Comparison of ENCODE assay signal across 17 mouse cellular contexts in the genomic region with DNA sequence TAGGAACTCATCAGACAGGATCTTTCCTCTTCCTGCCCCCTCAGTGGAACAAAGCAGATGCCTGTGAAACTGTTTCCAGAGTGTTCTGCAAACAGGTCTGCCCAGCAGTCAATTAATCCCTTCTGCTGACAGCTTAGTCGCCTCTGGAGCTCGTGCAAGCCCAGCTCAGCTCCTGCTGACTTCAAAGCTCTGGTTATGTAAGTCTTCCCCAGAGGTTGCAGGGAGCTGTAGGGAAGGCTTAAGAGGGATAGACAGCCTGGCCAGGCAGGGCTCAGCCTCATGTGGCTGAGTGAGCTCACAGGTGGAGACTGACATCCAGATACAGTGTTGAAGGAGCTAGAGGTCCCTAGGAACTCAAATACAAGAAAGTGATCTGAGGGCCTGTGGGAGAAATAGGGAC. TPM values are rescaled to one million over a fixed set of nuclear protein-coding genes. Genes with fewer than 3 reads are reported as not detected.
DNase-seq lines count a peak whose midpoint lies in the region; ATAC-seq lines count a peak whose summit lies in the region.
"Had no signal": no experiment of that assay in that cellular context is flagged by ENCODE, and none has a peak within 500 bp of the region (broad histone marks: within the 10 kb centered on the region; RNA-seq: fewer than 3 reads in every experiment).

No protein-coding gene starts in this region.

- no peaks in the 10 kb centered on the region for H3K27me3 ChIP-seq in hindbrain, embryonic 16.5 days (replicated peaks; ENCODE audit: control insufficient read depth, insufficient read depth, low read length)
- H3K27me3 ChIP-seq in hindbrain, embryonic 10.5 days (ENCODE audit: insufficient read depth, poor library complexity, severe bottlenecking), result peaks cover 7% of the 10 kb centered on the region; the same call in 1 of the 2 replicates
- H3K27me3 ChIP-seq in embryonic facial prominence, embryonic 14.5 days (replicated peaks; ENCODE audit: control insufficient read depth, insufficient read depth, low read length), result no peaks in the 10 kb centered on the region
- H3K27me3 ChIP-seq in midbrain, embryonic 12.5 days, result peaks cover 42% of the 10 kb centered on the region
- H3K27me3 ChIP-seq: kidney, embryonic 15.5 days; liver, embryonic 13.5 days; stomach, embryonic 15.5 days had no signal

- H3K36me3 ChIP-seq in hindbrain, embryonic 16.5 days (ENCODE audit: control insufficient read depth, insufficient read depth, low read length), result no peaks in the 10 kb centered on the region
- H3K36me3 ChIP-seq in hindbrain, embryonic 10.5 days, result no peaks in the 10 kb centered on the region
- no peaks in the 10 kb centered on the region for H3K36me3 ChIP-seq in embryonic facial prominence, embryonic 14.5 days (ENCODE audit: control insufficient read depth, insufficient read depth, low read length)
- no peaks in the 10 kb centered on the region for H3K36me3 ChIP-seq in midbrain, embryonic 12.5 days
- H3K36me3 ChIP-seq: forebrain, embryonic 10.5 days; heart, embryonic 10.5 days; kidney, embryonic 15.5 days; liver, embryonic 13.5 days; stomach, embryonic 15.5 days had no signal

- H3K4me2 ChIP-seq in hindbrain, embryonic 16.5 days (ENCODE audit: low read length), result no peak overlapping the region
- no peak overlapping the region for H3K4me2 ChIP-seq in embryonic facial prominence, embryonic 14.5 days (ENCODE audit: low read depth, low read length)
- no peak overlapping the region for H3K4me2 ChIP-seq in midbrain, embryonic 12.5 days (replicated peaks)
- H3K4me2 ChIP-seq: hindbrain, embryonic 15.5 days; kidney, embryonic 15.5 days; liver, embryonic 13.5 days; stomach, embryonic 15.5 days had no signal

- H3K9ac ChIP-seq in hindbrain, embryonic 16.5 days (ENCODE audit: low read depth, low read length), result peak overlapping the region; percentile 15; the same call in 1 of the 2 replicates
- no peak overlapping the region; the same call in 1 of the 2 replicates for H3K9ac ChIP-seq in embryonic facial prominence, embryonic 14.5 days (ENCODE audit: low read depth, low read length)
- H3K9ac ChIP-seq in midbrain, embryonic 12.5 days (replicated peaks), result no peak overlapping the region
- H3K9ac ChIP-seq: hindbrain, embryonic 15.5 days; kidney, embryonic 15.5 days; liver, embryonic 13.5 days; stomach, embryonic 15.5 days had no signal

- 5% methylated on average over 2 of the region's 2 CpGs for WGBS in hindbrain, embryonic 16.5 days
- 4% methylated on average over 2 of the region's 2 CpGs for WGBS in hindbrain, embryonic 10.5 days
- WGBS in embryonic facial prominence, embryonic 14.5 days, result 0% methylated on average over 2 of the region's 2 CpGs
- WGBS in midbrain, embryonic 12.5 days, result 0% methylated on average over 2 of the region's 2 CpGs

- H3K4me1 ChIP-seq in hindbrain, embryonic 16.5 days (ENCODE audit: control insufficient read depth, insufficient read depth, low read depth, low read length), result peaks cover 3% of the 10 kb centered on the region; the same call in 1 of the 2 replicates
- 0 out of 2 replicates have a peak, but pooled peaks cover 4% of the 10 kb centered on the region for H3K4me1 ChIP-seq in hindbrain, embryonic 10.5 days (replicated peaks)
- H3K4me1 ChIP-seq in embryonic facial prominence, embryonic 14.5 days (ENCODE audit: control insufficient read depth, insufficient read depth, low read length), result no peaks in the 10 kb centered on the region
- no peaks in the 10 kb centered on the region for H3K4me1 ChIP-seq in midbrain, embryonic 12.5 days
- H3K4me1 ChIP-seq: kidney, embryonic 15.5 days; liver, embryonic 13.5 days; stomach, embryonic 15.5 days had no signal

- 0 out of 2 replicates have a peak overlapping the region, but pooled peaks have one; percentile 46 for H3K27ac ChIP-seq in hindbrain, embryonic 16.5 days (ENCODE audit: low read depth, low read length)
- no peak overlapping the region for H3K27ac ChIP-seq in hindbrain, embryonic 10.5 days
- H3K27ac ChIP-seq in embryonic facial prominence, embryonic 14.5 days (replicated peaks; ENCODE audit: low read depth, low read length), result no peak overlapping the region
- H3K27ac ChIP-seq in midbrain, embryonic 12.5 days (replicated peaks), result 0 out of 2 replicates have a peak overlapping the region, but pooled peaks have one; percentile 40
- H3K27ac ChIP-seq: forebrain, embryonic 10.5 days; heart, embryonic 10.5 days; hindbrain, embryonic 15.5 days; kidney, embryonic 15.5 days; liver, embryonic 13.5 days; stomach, embryonic 15.5 days had no signal

- no peak for ATAC-seq in hindbrain, embryonic 16.5 days
- peak; percentile 44; the same call in 1 of the 2 replicates for ATAC-seq in embryonic facial prominence, embryonic 14.5 days (ENCODE audit: low read depth)
- ATAC-seq in midbrain, embryonic 12.5 days (ENCODE audit: low FRiP score, low read depth), result no peak

- no peak overlapping the region for H3K4me3 ChIP-seq in hindbrain, embryonic 16.5 days (ENCODE audit: low read length)
- no peak overlapping the region for H3K4me3 ChIP-seq in hindbrain, embryonic 10.5 days
- H3K4me3 ChIP-seq in embryonic facial prominence, embryonic 14.5 days (ENCODE audit: low read depth, low read length), result no peak overlapping the region
- H3K4me3 ChIP-seq in midbrain, embryonic 12.5 days, result no peak overlapping the region
- H3K4me3 ChIP-seq: forebrain, embryonic 10.5 days; heart, embryonic 10.5 days; hindbrain, embryonic 15.5 days; kidney, embryonic 15.5 days; liver, embryonic 13.5 days; stomach, embryonic 15.5 days had no signal

- no peaks in the 10 kb centered on the region for H3K9me3 ChIP-seq in hindbrain, embryonic 16.5 days (ENCODE audit: control insufficient read depth, low read length)
- no peaks in the 10 kb centered on the region for H3K9me3 ChIP-seq in hindbrain, embryonic 10.5 days
- no peaks in the 10 kb centered on the region for H3K9me3 ChIP-seq in embryonic facial prominence, embryonic 14.5 days (ENCODE audit: control insufficient read depth, low read length)
- H3K9me3 ChIP-seq in midbrain, embryonic 12.5 days, result no peaks in the 10 kb centered on the region
- H3K9me3 ChIP-seq: forebrain, embryonic 10.5 days; heart, embryonic 10.5 days; hindbrain, embryonic 15.5 days; kidney, embryonic 15.5 days; liver, embryonic 13.5 days; stomach, embryonic 15.5 days had no signal

- DNase-seq in hindbrain, embryonic 10.5 days (ENCODE audit: low spot score), result no peak
- peak; percentile 28 for DNase-seq in embryo, embryonic 10.5 days (ENCODE audit: low spot score)
- peak; percentile 44 for DNase-seq in embryonic facial prominence, embryonic 14.5 days (ENCODE audit: low spot score)
- no peak for DNase-seq in ovary, adult 18-20 months (ENCODE audit: low spot score)
- no peak for DNase-seq in thymus, postnatal 25 days
- no peak for DNase-seq in liver
- DNase-seq: cerebellum, adult 8-10 months; liver, embryonic 13.5 days; lung, postnatal 10 days; thymus, postnatal 14 days had no signal

RNA-seq across cellular contexts. Expression of gene Slc6a1, which starts 55.1 kb away (rescaled TPM):
- polyA plus RNA-seq in hindbrain, embryonic 16.5 days (2015; fragmentation: Nextera tagmentation; extraction: Ambion mirVana), result 166 and 172 TPM in 2 replicates
- 3.7 and 15.2 TPM in 2 replicates for polyA plus RNA-seq in hindbrain, embryonic 10.5 days (2016; fragmentation: Nextera tagmentation; extraction: Ambion mirVana)
- polyA plus RNA-seq in embryonic facial prominence, embryonic 14.5 days (2014; fragmentation: Nextera tagmentation; extraction: Ambion mirVana), result 2.7 and 2.8 TPM in 2 replicates
- polyA plus RNA-seq in midbrain, embryonic 12.5 days (2016; fragmentation: Nextera tagmentation; extraction: Ambion mirVana), result 41.8 and 45.3 TPM in 2 replicates

Comparison
In these comparisons a context has a peak if more than half of its experiments do, and no peak if none do; other contexts are left out.
1. H3K27ac ChIP-seq: peak in hindbrain, embryonic 16.5 days (single experiment) and midbrain, embryonic 12.5 days (single experiment); none in hindbrain, embryonic 10.5 days (single experiment) and embryonic facial prominence, embryonic 14.5 days (single experiment).
2. DNase-seq: peak in embryo, embryonic 10.5 days (single experiment) and embryonic facial prominence, embryonic 14.5 days (single experiment); none in hindbrain, embryonic 10.5 days (single experiment), ovary, adult 18-20 months (single experiment), thymus, postnatal 25 days (single experiment) and liver (single experiment).